Mouse (Mus musculus) adrenal gland, adult 8-10 months (tissue): ENCODE results near the gene Atp6v0c. TPM values are rescaled to one million over a fixed set of nuclear protein-coding genes. Genes with fewer than 3 reads are reported as not detected.

Experiments used
- total RNA-seq, 4 experiments: library from RNA; stranded (reverse); gene quantifications; 2 replicates each; pipeline ENCODE4 v1.2.4; 2022

Atp6v0c gene
- total RNA-seq, 4 experiments from 2014 or later = 416 to 520 (median 442) TPM

Other genes starting within 250 kb of the Atp6v0c start
- not detected for gene Sbp, start 228.0 kb downstream of the Atp6v0c start, total RNA-seq
- gene Sbpl, start 214.4 kb downstream of the Atp6v0c start, total RNA-seq = not detected
- under 1 TPM in 3 of 4 experiments, not detected in 1; 0.19 to 0.41 (median 0.31) TPM for gene Prss30, start 189.1 kb downstream of the Atp6v0c start, total RNA-seq
- not detected for gene Prss22, start 171.6 kb downstream of the Atp6v0c start, total RNA-seq
- under 1 TPM in 1 of 4 experiments, not detected in 3; 0.70 TPM for gene Prss27, start 131.6 kb downstream of the Atp6v0c start, total RNA-seq
- 10 to 100 TPM; 13.7 to 17.7 (median 15.1) TPM for gene Kctd5, start 96.2 kb downstream of the Atp6v0c start, total RNA-seq
- 10 to 100 TPM; 46.0 to 63.6 (median 61.9) TPM for gene Pdpk1, start 18.8 kb downstream of the Atp6v0c start, total RNA-seq
- 10 to 100 TPM; 39.3 to 64.9 (median 50.3) TPM for gene Amdhd2, start 5.9 kb downstream of the Atp6v0c start, total RNA-seq
- gene Tbc1d24, start 35.9 kb upstream of the Atp6v0c start, total RNA-seq = 10 to 100 TPM; 18.8 to 24.3 (median 23.8) TPM
- gene Ntn3, start 39.8 kb upstream of the Atp6v0c start, total RNA-seq = 1 to 10 TPM; 1.7 to 4.2 (median 2.9) TPM
- gene Tedc2, start 51.1 kb upstream of the Atp6v0c start, total RNA-seq = 1 to 10 TPM; 6.1 to 9.8 (median 7.6) TPM
- gene Ccnf, start 81.8 kb upstream of the Atp6v0c start, total RNA-seq = 1 to 10 TPM; 1.9 to 3.6 (median 2.7) TPM
- gene Abca17, start 181.4 kb upstream of the Atp6v0c start, total RNA-seq = under 1 TPM in 3 of 4 experiments, not detected in 1; 0.09 to 0.12 (median 0.11) TPM
- gene Abca3, start 182.2 kb upstream of the Atp6v0c start, total RNA-seq = 10 to 100 TPM; 28.4 to 43.3 (median 35.8) TPM
- 10 to 100 TPM; 62.8 to 84.3 (median 75.4) TPM for gene Rnps1, start 244.9 kb upstream of the Atp6v0c start, total RNA-seq